Mouse (Mus musculus) lung, postnatal 0 days (tissue): ENCODE results near the gene Upb1.
"Not testable (repeated sequence)": the region's sequence is repeated elsewhere in the genome, so short reads cannot be mapped to it uniquely, and the experiment has no call there.

ENCODE experiments used
- CTCF ChIP-seq: IDR thresholded peaks from 2 replicates; pipeline ENCODE4 v1.5.1; 2016; ENCODE audit warnings: antibody characterized with exemption, mild to moderate bottlenecking
- EP300 ChIP-seq: IDR thresholded peaks from 2 replicates; pipeline ENCODE4 v1.6.1; 2016; ENCODE audit warnings: antibody characterized with exemption, mild to moderate bottlenecking, control low read depth

- not testable (repeated sequence) for TF ChIP-seq CTCF, EP300
These were observed 27.1 kb upstream of the Upb1 start for GRCm38 (mm10) chr10:75373655-75374351.
